Mouse (Mus musculus): ENCODE measurements at regions not wholly inside any gene's neighbourhood (a gene's known extent, or its start where the extent isn't known, plus 50 kb on each side); places are given as distances from the start of the nearest gene placed in this dataset.

- TF ChIP-seq CTCF (IDR thresholded peaks at IDR 0.05; ENCODE audit: extremely low read depth, insufficient read length, insufficient replicate concordance, low read depth, low read length) = no peak
- TF ChIP-seq POLR2A (IDR thresholded peaks at IDR 0.05; ENCODE audit: low read depth, low read length) = no peak
Observed at GRCm38 (mm10) chr3:21833111-21833510, 243.3 kb upstream of the Tbl1xr1 start.

Measured in small intestine, adult 2 months (tissue).